Mouse (Mus musculus) CH12.LX (cell line): Measurements from ENCODE around the gene Tinagl1. TPM values are rescaled to one million over a fixed set of nuclear protein-coding genes. Genes with fewer than 3 reads are reported as not detected.

Experiments used
- DNase-seq: peaks from one replicate; pipeline ENCODE4 v3.0.0-alpha.2; 2013; ENCODE audit errors: extremely low read depth
- H3K27ac ChIP-seq: 2 replicates; pipeline ENCODE4 v1.5.1; 2012; ENCODE audit warnings: low read depth, mild to moderate bottlenecking, control low read depth, moderate library complexity; ENCODE audit not compliant: insufficient read depth
- H3K27me3 ChIP-seq: replicated peaks from 2 replicates; pipeline ENCODE3; 2012; ENCODE audit warnings: inconsistent platforms
- H3K36me3 ChIP-seq, 2 experiments: replicated peaks in 1 of 2; 2 replicates each; pipeline versions ENCODE3 to v1.6.1; 2012; ENCODE audit warnings: inconsistent platforms in 1 of 2, low read length in 1 of 2, mild to moderate bottlenecking in 1 of 2, mixed read lengths in 1 of 2, moderate library complexity in 1 of 2; ENCODE audit not compliant: control insufficient read depth in 1 of 2, insufficient read depth in 1 of 2
- H3K4me1 ChIP-seq, 2 experiments: 2 replicates each; pipeline ENCODE4 v1.6.1; 2012; ENCODE audit warnings: inconsistent platforms in 1 of 2, moderate library complexity in 1 of 2; ENCODE audit not compliant: insufficient read depth in 2 of 2, control insufficient read depth in 1 of 2
- H3K4me2 ChIP-seq: 2 replicates; pipeline ENCODE4 v1.6.1; 2012; ENCODE audit warnings: low read depth, mild to moderate bottlenecking, control low read depth; ENCODE audit not compliant: poor library complexity, insufficient read depth, severe bottlenecking
- H3K4me3 ChIP-seq, 3 experiments: fragments of 150-350 bp in 1 of 3; sonication (generic) in 1 of 3; replicated peaks in 1 of 3; 2 replicates each; pipeline versions ENCODE3 to v1.5.1; 2011 to 2012; ENCODE audit warnings: low read depth in 2 of 3, low read length in 2 of 3, mild to moderate bottlenecking in 2 of 3, moderate library complexity in 2 of 3, control low read depth in 1 of 3, improper control_type of control experiment in 1 of 3, inconsistent platforms in 1 of 3, mixed read lengths in 1 of 3; ENCODE audit not compliant: poor library complexity in 1 of 3
- H3K79me2 ChIP-seq: replicated peaks from 2 replicates; pipeline ENCODE4 v1.6.1; 2012; ENCODE audit warnings: mild to moderate bottlenecking, moderate library complexity; ENCODE audit not compliant: control insufficient read depth, poor library complexity, insufficient read depth, severe bottlenecking; ENCODE audit errors: extremely low read depth
- H3K9ac ChIP-seq: 2 replicates; pipeline ENCODE4 v1.6.1; 2012; ENCODE audit warnings: low read depth, mild to moderate bottlenecking, control low read depth, moderate library complexity; ENCODE audit not compliant: insufficient read depth
- H3K9me3 ChIP-seq: replicated peaks from 2 replicates; pipeline ENCODE3; 2012; ENCODE audit warnings: low read length, inconsistent platforms, mixed read lengths
- CHD2 ChIP-seq: IDR thresholded peaks from 2 replicates; pipeline ENCODE4 v1.6.1; 2011; ENCODE audit warnings: low read length, improper control_type of control experiment
- CTCF ChIP-seq, 2 experiments: IDR thresholded peaks in 1 of 2; conservative IDR thresholded peaks in 1 of 2; 2 replicates each; pipeline ENCODE4 v1.5.1; 2011 to 2012; ENCODE audit warnings: low read depth in 2 of 2, low read length in 2 of 2, improper control_type of control experiment in 1 of 2, inconsistent platforms in 1 of 2, mild to moderate bottlenecking in 1 of 2, moderate library complexity in 1 of 2
- E2F4 ChIP-seq: IDR thresholded peaks from 2 replicates; pipeline ENCODE4 v1.6.1; 2011; ENCODE audit warnings: low read depth, low read length, improper control_type of control experiment; ENCODE audit not compliant: insufficient replicate concordance
- EP300 ChIP-seq: IDR thresholded peaks from 2 replicates; pipeline ENCODE4 v1.6.1; 2011; ENCODE audit warnings: low read length, improper control_type of control experiment
- HCFC1 ChIP-seq: IDR thresholded peaks from 2 replicates; pipeline ENCODE4 v1.6.1; 2012; ENCODE audit warnings: low read depth, mild to moderate bottlenecking, inconsistent platforms, low read length, improper control_type of control experiment
- IRF4 ChIP-seq: IDR thresholded peaks from 2 replicates; pipeline ENCODE4 v1.6.1; 2014; ENCODE audit warnings: low read depth, mild to moderate bottlenecking, inconsistent platforms, low read length, improper control_type of control experiment
- JUN ChIP-seq: IDR thresholded peaks from 2 replicates; pipeline ENCODE4 v1.6.1; 2011; ENCODE audit warnings: low read depth, mild to moderate bottlenecking, low read length, improper control_type of control experiment, moderate library complexity; ENCODE audit not compliant: insufficient read depth
- MAFK ChIP-seq: IDR thresholded peaks from 2 replicates; pipeline ENCODE4 v1.6.1; 2011; ENCODE audit warnings: low read length, improper control_type of control experiment; ENCODE audit not compliant: insufficient replicate concordance
- MAX ChIP-seq: IDR thresholded peaks from 2 replicates; pipeline ENCODE4 v1.6.1; 2011; ENCODE audit warnings: low read length, improper control_type of control experiment
- MEF2A ChIP-seq: IDR thresholded peaks from 2 replicates; pipeline ENCODE4 v1.6.1; 2014; ENCODE audit warnings: low read depth, mild to moderate bottlenecking, inconsistent platforms, low read length, improper control_type of control experiment, borderline replicate concordance
- MYC ChIP-seq: IDR thresholded peaks from 2 replicates; pipeline ENCODE4 v1.6.1; 2011; ENCODE audit warnings: low read depth, mild to moderate bottlenecking, improper control_type of control experiment, low read length
- NRF1 ChIP-seq: IDR thresholded peaks from 2 replicates; pipeline ENCODE4 v1.6.1; 2014; ENCODE audit warnings: low read depth, mild to moderate bottlenecking, inconsistent platforms, low read length, improper control_type of control experiment, moderate library complexity
- POLR2AphosphoS2 ChIP-seq: IDR thresholded peaks from 2 replicates; pipeline ENCODE4 v1.6.1; 2011; ENCODE audit warnings: low read depth, low read length, improper control_type of control experiment
- RAD21 ChIP-seq: IDR thresholded peaks from 2 replicates; pipeline ENCODE4 v1.6.1; 2011; ENCODE audit warnings: low read depth, mild to moderate bottlenecking, low read length, improper control_type of control experiment, moderate library complexity
- RCOR1 ChIP-seq: conservative IDR thresholded peaks from 2 replicates; pipeline ENCODE4 v1.6.1; 2012; ENCODE audit warnings: low read depth, mild to moderate bottlenecking, inconsistent platforms, low read length, improper control_type of control experiment
- SIN3A ChIP-seq: IDR thresholded peaks from 2 replicates; pipeline ENCODE4 v1.6.1; 2012; ENCODE audit warnings: low read length, improper control_type of control experiment, inconsistent platforms
- SMC3 ChIP-seq: IDR thresholded peaks from 2 replicates; pipeline ENCODE4 v1.6.1; 2011; ENCODE audit warnings: low read depth, low read length, improper control_type of control experiment
- TBP ChIP-seq: conservative IDR thresholded peaks from 2 replicates; pipeline ENCODE4 v1.6.1; 2011; ENCODE audit warnings: low read depth, low read length, improper control_type of control experiment
- UBTF ChIP-seq: IDR thresholded peaks from 2 replicates; pipeline ENCODE4 v1.6.1; 2012; ENCODE audit warnings: low read depth, mild to moderate bottlenecking, inconsistent platforms, low read length, improper control_type of control experiment, moderate library complexity
- ZC3H11A ChIP-seq: IDR thresholded peaks from 2 replicates; pipeline ENCODE4 v1.6.1; 2012; ENCODE audit warnings: low read depth, mild to moderate bottlenecking, inconsistent platforms, low read length, improper control_type of control experiment
- ZMIZ1 ChIP-seq: IDR thresholded peaks from 2 replicates; pipeline ENCODE4 v1.6.1; 2012; ENCODE audit warnings: low read depth, mild to moderate bottlenecking, inconsistent platforms, low read length, improper control_type of control experiment
- dilution Hi-C: fragments of 300-500 bp; cut with MboI; formaldehyde crosslinking; loops from 2 replicates; pipeline ENCODE4 v1.14.3; 2020; ENCODE audit warnings: low sequenced_read_pairs; ENCODE audit not compliant: extremely low pct_unique_long_range_greater_than_20kb, extremely low pct_ligation_motif_present
- in situ Hi-C: fragments of 300-500 bp; cut with MboI; formaldehyde crosslinking; loops from 3 replicates; pipeline ENCODE4 v1.14.3; 2019; ENCODE audit warnings: low sequenced_read_pairs, low pct_ligation_motif_present, low pct_unique_long_range_greater_than_20kb, mixed read lengths
- polyA plus RNA-seq: library from polyadenylated mRNA; unstranded; fragments of >175 nt; gene quantifications from 2 replicates; pipeline ENCODE4 v1.2.1, GENCODE M21; 2012; ENCODE audit warnings: low read depth; ENCODE audit not compliant: insufficient read length
- total RNA-seq, 2 experiments: library from RNA; depleted of rRNA; stranded (reverse); fragments of 300-350 nt in 1 of 2; fragments of >200 nt in 1 of 2; gene quantifications; 2 replicates each; pipeline ENCODE4 v1.2.3; 2012 to 2014

The Tinagl1 gene
- total and polyA plus RNA-seq, 3 experiments = not detected

- no peak overlapping the region for H3K27ac ChIP-seq
- H3K4me3 ChIP-seq = no peak overlapping the region
- no peaks in the 10 kb centered on the region for H3K4me1 ChIP-seq
- in situ Hi-C loops = no loop called here
- no peak for DNase-seq
- H3K79me2 ChIP-seq = no peaks in the 10 kb centered on the region
- TF ChIP-seq JUN (no peak), MAFK (no peak), CHD2 (no peak), TBP (no peak), RAD21 (no peak), CTCF (conservative IDR thresholded peaks at IDR 0.05 in 1 of 2, IDR thresholded peaks at IDR 0.05 in 1 of 2; ENCODE audit: low read depth in 2 of 2, low read length in 2 of 2) (no peak), ZC3H11A (no peak), NRF1 (no peak), UBTF (no peak)
- no peaks in the 10 kb centered on the region for H3K36me3 ChIP-seq
- H3K9ac ChIP-seq = no peak overlapping the region
- dilution Hi-C loops = no loop called here
- peaks cover 1% of the 10 kb centered on the region for H3K9me3 ChIP-seq
- H3K4me2 ChIP-seq = no peak overlapping the region
- H3K27me3 ChIP-seq = peaks cover 90% of the 10 kb centered on the region
Observed at GRCm38 (mm10) chr4:130161349-130161748, 13.6 kb downstream of the Tinagl1 start.

- H3K4me1 ChIP-seq = no peaks in the 10 kb centered on the region
- H3K9me3 ChIP-seq = peaks cover 4% of the 10 kb centered on the region
Observed at GRCm38 (mm10) chr4:130156812-130157371, 18.0 kb downstream of the Tinagl1 start.

GRCm38 (mm10) chr4:130154250-130154649 is 20.7 kb downstream of the Tinagl1 start:
- no peaks in the 10 kb centered on the region for H3K79me2 ChIP-seq
- no peaks in the 10 kb centered on the region for H3K36me3 ChIP-seq
- DNase-seq = peak; percentile 25
- H3K27me3 ChIP-seq = peaks cover 85% of the 10 kb centered on the region
- no peak overlapping the region for H3K27ac ChIP-seq
- H3K4me2 ChIP-seq = no peak overlapping the region
- H3K4me3 ChIP-seq = no peak overlapping the region
- no peaks in the 10 kb centered on the region for H3K4me1 ChIP-seq
- TF ChIP-seq E2F4 = no peak
- no peak for TF ChIP-seq SIN3A
- TF ChIP-seq IRF4 = peak; percentile 33; the same call in 1 of the 2 replicates
- no peak for TF ChIP-seq MAX
- peak; percentile 36 for TF ChIP-seq SMC3
- TF ChIP-seq CTCF (conservative IDR thresholded peaks at IDR 0.05 in 1 of 2, IDR thresholded peaks at IDR 0.05 in 1 of 2; ENCODE audit: low read depth in 2 of 2, low read length in 2 of 2) = peak; percentile 7 to 55; a peak in 2 of 4 replicates
- TF ChIP-seq TBP = no peak
- no peak for TF ChIP-seq ZMIZ1
- TF ChIP-seq POLR2AphosphoS2 = no peak
- peak; percentile 36 for TF ChIP-seq RAD21
- no peak for TF ChIP-seq NRF1
- TF ChIP-seq MYC = peak; percentile 58; the same call in 1 of the 2 replicates
- no peak for TF ChIP-seq JUN
- TF ChIP-seq UBTF = no peak
- no peak for TF ChIP-seq MEF2A
- H3K9me3 ChIP-seq = peaks cover 4% of the 10 kb centered on the region
- in situ Hi-C loops = no loop called here
- dilution Hi-C loops = no loop called here
- H3K9ac ChIP-seq = no peak overlapping the region

More at GRCm38 (mm10) chr4:130156812-130157371, 18.0 kb downstream of the Tinagl1 start:
- no peaks in the 10 kb centered on the region for H3K36me3 ChIP-seq
- H3K4me3 ChIP-seq = no peak overlapping the region
- dilution Hi-C loops = no loop called here
- H3K79me2 ChIP-seq = no peaks in the 10 kb centered on the region
- TF ChIP-seq EP300 = no peak
- TF ChIP-seq HCFC1 = no peak
- no peak for TF ChIP-seq JUN
- no peak for TF ChIP-seq ZC3H11A
- no peak for TF ChIP-seq RCOR1
- H3K4me2 ChIP-seq = no peak overlapping the region
- H3K27ac ChIP-seq = no peak overlapping the region
- in situ Hi-C loops = no loop called here
- no peak overlapping the region for H3K9ac ChIP-seq
- H3K27me3 ChIP-seq = peaks cover 86% of the 10 kb centered on the region
- DNase-seq = no peak
